Mouse (Mus musculus): ENCODE results near the gene Gse1.

- TF ChIP-seq CTCF (IDR thresholded peaks at IDR 0.05; ENCODE audit: borderline replicate concordance, insufficient read depth, low read depth, low read length) (no peak), POLR2A (IDR thresholded peaks at IDR 0.05; ENCODE audit: borderline replicate concordance, insufficient read depth, low read length) (0 out of 2 replicates have a peak, but pooled peaks have one; percentile 12)
These were observed 310.4 kb downstream of the Gse1 start for GRCm38 (mm10) chr8:120538397-120539240.

Data from cerebellum, adult 2 months (tissue).